Mouse (Mus musculus): Measurements from ENCODE around the gene Slit3. TPM values are rescaled to one million over a fixed set of nuclear protein-coding genes. Genes with fewer than 3 reads are reported as not detected.

The Slit3 gene
- polyA plus RNA-seq, 1 experiment: 57.3 TPM

- peak; percentile 36 for DNase-seq (ENCODE audit: low read depth)
These were observed 333.2 kb downstream of the Slit3 start for GRCm38 (mm10) chr11:35454191-35454725.

- no peak for DNase-seq (ENCODE audit: low read depth)
These were observed 333.8 kb downstream of the Slit3 start for GRCm38 (mm10) chr11:35454781-35455180.

- DNase-seq (ENCODE audit: low read depth): no peak
These were observed 337.0 kb downstream of the Slit3 start for GRCm38 (mm10) chr11:35458068-35458467.

- no peak for DNase-seq (ENCODE audit: low read depth)
These were observed 345.7 kb downstream of the Slit3 start for GRCm38 (mm10) chr11:35466701-35467100.

GRCm38 (mm10) chr11:35468847-35469246 lies 347.8 kb downstream of the Slit3 start:
- no peak for DNase-seq (ENCODE audit: low read depth)

- no peak for DNase-seq (ENCODE audit: low read depth)
These were observed 348.9 kb downstream of the Slit3 start for GRCm38 (mm10) chr11:35469940-35470339.

GRCm38 (mm10) chr11:35470853-35471252 lies 349.8 kb downstream of the Slit3 start:
- no peak for DNase-seq (ENCODE audit: low read depth)

GRCm38 (mm10) chr11:35472842-35473616 lies 352.0 kb downstream of the Slit3 start:
- DNase-seq (ENCODE audit: low read depth): no peak

- DNase-seq (ENCODE audit: low read depth): no peak
These were observed 352.6 kb downstream of the Slit3 start for GRCm38 (mm10) chr11:35473617-35473996.

GRCm38 (mm10) chr11:35480146-35480545 lies 359.1 kb downstream of the Slit3 start:
- no peak for DNase-seq (ENCODE audit: low read depth)

GRCm38 (mm10) chr11:35481611-35482363 lies 360.8 kb downstream of the Slit3 start:
- DNase-seq (ENCODE audit: low read depth): no peak

- no peak for DNase-seq (ENCODE audit: low read depth)
These were observed 366.9 kb downstream of the Slit3 start for GRCm38 (mm10) chr11:35487966-35488365.

GRCm38 (mm10) chr11:35491701-35492100 lies 370.7 kb downstream of the Slit3 start:
- no peak for DNase-seq (ENCODE audit: low read depth)

- no peak for DNase-seq (ENCODE audit: low read depth)
These were observed 375.9 kb downstream of the Slit3 start for GRCm38 (mm10) chr11:35496874-35497273.

GRCm38 (mm10) chr11:35497961-35498360 lies 376.9 kb downstream of the Slit3 start:
- no peak for DNase-seq (ENCODE audit: low read depth)

- no peak for DNase-seq (ENCODE audit: low read depth)
These were observed 381.1 kb downstream of the Slit3 start for GRCm38 (mm10) chr11:35502128-35502527.

GRCm38 (mm10) chr11:35504051-35504450 lies 383.0 kb downstream of the Slit3 start:
- DNase-seq (ENCODE audit: low read depth): no peak

- no peak for DNase-seq (ENCODE audit: low read depth)
These were observed 383.9 kb downstream of the Slit3 start for GRCm38 (mm10) chr11:35504916-35505315.

GRCm38 (mm10) chr11:35505316-35505715 lies 384.3 kb downstream of the Slit3 start:
- no peak for DNase-seq (ENCODE audit: low read depth)

GRCm38 (mm10) chr11:35505817-35506216 lies 384.8 kb downstream of the Slit3 start:
- DNase-seq (ENCODE audit: low read depth): no peak

- DNase-seq (ENCODE audit: low read depth): no peak
These were observed 386.9 kb downstream of the Slit3 start for GRCm38 (mm10) chr11:35507781-35508390.

- no peak for DNase-seq (ENCODE audit: low read depth)
These were observed 391.7 kb downstream of the Slit3 start for GRCm38 (mm10) chr11:35512686-35513085.
